Mouse (Mus musculus) heart, postnatal 14 days (tissue): Measurements from ENCODE around the gene Prpsap2. TPM values are rescaled to one million over a fixed set of nuclear protein-coding genes. Genes with fewer than 3 reads are reported as not detected.

ENCODE experiments used
- DNase-seq, 2 experiments: peaks; one replicate each; pipeline ENCODE4 v3.0.0; 2021 to 2022
- intact Hi-C: fragments of 180-260 bp; cut with DNase I; formaldehyde crosslinking; loops from one replicate; pipeline ENCODE4 v1.15.1; 2025
- total RNA-seq, 2 experiments: library from RNA; stranded (reverse); gene quantifications; 2 replicates each; pipeline ENCODE4 v1.2.3; 2021

Gene Prpsap2
- total RNA-seq, 2 experiments from 2014 or later: 6.4 to 7.0 TPM

DNA sequence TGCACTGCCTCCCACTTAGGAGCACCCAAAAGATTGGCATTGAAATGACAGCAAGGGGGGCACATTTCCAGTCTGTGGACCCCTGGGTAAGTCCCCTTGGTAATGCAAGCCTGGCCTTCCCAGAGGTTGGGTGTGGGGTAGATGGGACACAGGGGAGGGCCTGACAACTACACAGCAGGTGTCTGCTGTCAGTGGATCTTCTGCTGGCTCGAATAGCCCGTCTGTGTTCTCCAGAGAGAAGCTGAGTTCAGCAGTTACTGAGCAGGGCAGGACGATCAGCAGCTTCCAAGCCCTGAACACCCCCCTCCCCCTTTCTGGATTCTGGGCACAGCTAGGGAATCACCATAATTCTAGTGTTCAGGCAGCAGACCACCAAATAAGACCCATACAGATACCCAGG is 42.5 kb downstream of the Prpsap2 start:
- no peak for DNase-seq
- intact Hi-C loops: no loop called here

- intact Hi-C loops: no loop called here
- no peak for DNase-seq
These were observed 43.9 kb downstream of the Prpsap2 start for GRCm38 (mm10) chr11:61717990-61718389.

GRCm38 (mm10) chr11:61715130-61715529 is 46.8 kb downstream of the Prpsap2 start:
- no peak for DNase-seq
- intact Hi-C loops: loop anchor here (2.0 kb wide), 2 partner anchors 86 to 94 kb away; no protein-coding TSS in a partner anchor

GRCm38 (mm10) chr11:61714346-61715117 is 47.4 kb downstream of the Prpsap2 start:
- intact Hi-C loops: loop anchor here (1.0 to 5.0 kb wide), 6 partner anchors 48 to 297 kb away; no protein-coding TSS in a partner anchor
- peak; percentile 71 to 84 for DNase-seq

DNA sequence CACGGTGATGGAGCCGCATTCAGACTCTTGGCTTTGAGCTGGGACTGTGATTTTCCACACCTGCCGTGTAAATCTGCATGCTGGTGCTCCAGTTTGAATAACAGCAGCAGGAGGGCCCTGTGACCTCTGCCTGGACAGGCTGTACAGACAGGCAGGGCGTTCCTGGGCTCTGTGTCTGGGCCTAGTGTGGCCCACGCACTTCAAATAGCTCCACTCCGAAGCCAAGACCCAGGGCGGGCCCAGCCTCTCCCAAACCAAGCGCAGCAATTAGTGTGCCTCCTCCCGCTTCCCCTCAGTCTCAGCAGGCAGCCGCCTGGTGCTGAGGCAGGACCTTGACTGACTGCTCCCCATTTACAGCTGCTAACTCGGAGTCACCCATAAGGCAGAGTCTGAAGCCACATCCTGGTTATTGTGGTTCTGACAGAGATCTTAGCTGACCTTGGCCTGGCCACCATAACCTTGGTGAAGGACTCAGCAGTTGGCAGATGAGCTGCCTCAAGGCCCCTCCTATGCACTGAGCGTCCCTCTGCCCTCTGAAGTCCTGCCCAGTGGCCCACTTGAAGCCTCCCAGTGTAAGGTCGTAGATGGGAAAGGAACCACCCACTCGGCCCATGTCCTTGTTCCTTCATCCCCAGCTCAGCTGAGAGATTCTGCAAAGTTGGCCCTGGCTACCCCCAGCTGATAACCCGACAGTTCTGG is 48.6 kb downstream of the Prpsap2 start:
- no peak for DNase-seq
- intact Hi-C loops: loop anchor here (5.0 kb wide), 3 partner anchors 211 to 296 kb away; no protein-coding TSS in a partner anchor

GRCm38 (mm10) chr11:61708928-61709327 is 53.0 kb downstream of the Prpsap2 start:
- DNase-seq: no peak
- intact Hi-C loops: no loop called here

- no peak for DNase-seq
- intact Hi-C loops: no loop called here
These were observed 55.7 kb downstream of the Prpsap2 start for GRCm38 (mm10) chr11:61706232-61706631.

GRCm38 (mm10) chr11:61705581-61705980 is 56.3 kb downstream of the Prpsap2 start:
- intact Hi-C loops: no loop called here
- DNase-seq: no peak

GRCm38 (mm10) chr11:61702494-61702893 is 59.4 kb downstream of the Prpsap2 start:
- intact Hi-C loops: no loop called here
- no peak for DNase-seq

GRCm38 (mm10) chr11:61701696-61702095 is 60.2 kb downstream of the Prpsap2 start:
- no peak for DNase-seq
- intact Hi-C loops: no loop called here

DNA sequence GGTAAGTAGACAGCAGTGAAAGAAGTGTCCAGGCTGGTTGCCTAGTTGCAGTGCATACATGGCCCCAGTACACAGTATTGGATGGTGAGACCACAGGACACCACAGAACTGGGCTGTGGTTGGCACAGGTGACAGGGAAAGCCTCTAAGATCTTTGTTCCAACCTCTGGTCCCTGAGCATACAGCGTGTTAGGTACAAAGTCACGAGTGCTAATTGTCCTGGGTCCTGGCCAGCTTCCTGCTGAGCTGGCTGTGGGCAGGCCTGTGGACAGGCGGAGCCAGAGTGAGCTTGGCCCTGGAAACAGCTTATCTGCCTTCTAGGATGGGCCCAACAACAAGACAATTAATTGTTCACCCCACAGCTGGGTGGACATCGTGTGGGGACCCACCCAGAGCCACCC is 62.0 kb downstream of the Prpsap2 start:
- intact Hi-C loops: no loop called here

GRCm38 (mm10) chr11:61699460-61699859 is 62.4 kb downstream of the Prpsap2 start:
- no peak for DNase-seq
- intact Hi-C loops: no loop called here

More for the DNA sequence above, 62.0 kb downstream of the Prpsap2 start:
- DNase-seq: peak; percentile 43 to 53

DNA sequence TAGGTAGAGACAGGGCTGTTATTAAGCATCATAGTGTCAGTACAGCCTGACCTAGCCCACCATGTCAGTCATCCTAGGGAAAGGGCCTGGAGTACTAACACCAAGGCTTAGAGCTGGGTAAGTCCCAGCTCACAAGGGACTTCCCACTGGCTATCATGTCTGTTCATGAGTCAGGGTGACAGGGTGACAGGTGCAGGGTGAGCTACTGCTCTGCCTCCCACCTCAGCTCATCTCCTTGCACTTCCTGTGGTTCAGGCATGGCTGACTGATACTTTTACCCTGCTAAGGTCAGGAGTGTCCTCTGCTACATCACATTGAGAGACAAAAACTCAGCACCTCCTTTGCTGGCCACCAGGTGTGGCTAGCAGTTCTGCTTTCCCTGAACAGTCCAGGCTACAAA is 63.0 kb downstream of the Prpsap2 start:
- no peak for DNase-seq
- intact Hi-C loops: no loop called here

DNA sequence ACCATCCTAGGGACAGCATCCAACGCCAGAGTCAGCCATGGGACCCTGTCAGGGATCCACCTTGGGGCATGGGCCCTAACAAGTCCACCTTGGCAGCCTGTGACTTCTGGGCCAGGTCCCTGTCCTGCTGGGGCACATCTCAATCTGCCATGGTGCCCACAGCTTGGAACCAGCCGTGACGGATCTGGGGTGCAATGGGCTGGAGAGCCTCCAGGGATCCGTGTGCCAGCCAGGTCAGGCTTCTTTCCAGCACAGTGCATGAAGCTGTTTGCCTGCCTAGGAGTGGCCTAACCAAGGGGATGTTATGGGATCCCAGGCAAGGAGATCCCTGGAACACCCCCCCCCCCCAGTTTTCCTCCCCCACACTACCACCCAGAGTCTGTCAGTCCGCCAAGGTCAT is 68.9 kb downstream of the Prpsap2 start:
- intact Hi-C loops: no loop called here
- no peak for DNase-seq

GRCm38 (mm10) chr11:61687595-61687994 is 74.3 kb downstream of the Prpsap2 start:
- DNase-seq: no peak
- intact Hi-C loops: no loop called here

DNA sequence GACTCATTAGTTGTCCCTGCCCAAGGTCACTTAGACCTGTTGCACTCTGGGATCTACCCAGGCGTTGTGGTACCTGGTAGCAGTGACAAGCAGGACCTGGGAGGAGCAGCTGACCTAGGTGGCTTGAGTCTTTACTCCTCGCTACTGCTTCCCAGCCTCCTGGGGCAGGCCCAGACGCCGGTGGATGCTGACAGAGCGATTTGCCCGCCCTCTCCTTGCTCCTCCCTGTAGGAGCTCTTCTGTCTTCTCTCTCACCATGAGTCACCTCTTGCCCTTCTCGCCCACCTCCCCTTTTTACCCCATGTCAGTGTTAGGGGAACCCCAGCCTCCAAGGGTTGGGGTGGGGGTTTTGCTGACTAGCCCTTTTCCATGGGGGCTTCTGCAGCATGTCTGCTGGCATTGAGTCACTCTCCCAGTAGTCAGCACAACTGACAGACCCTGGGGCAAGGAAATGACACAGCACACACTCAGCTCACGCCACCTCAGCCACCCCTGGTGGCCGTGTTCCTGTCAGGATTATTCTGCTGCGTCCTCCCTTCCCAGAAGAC is 74.9 kb downstream of the Prpsap2 start:
- no peak for DNase-seq
- intact Hi-C loops: no loop called here

DNA sequence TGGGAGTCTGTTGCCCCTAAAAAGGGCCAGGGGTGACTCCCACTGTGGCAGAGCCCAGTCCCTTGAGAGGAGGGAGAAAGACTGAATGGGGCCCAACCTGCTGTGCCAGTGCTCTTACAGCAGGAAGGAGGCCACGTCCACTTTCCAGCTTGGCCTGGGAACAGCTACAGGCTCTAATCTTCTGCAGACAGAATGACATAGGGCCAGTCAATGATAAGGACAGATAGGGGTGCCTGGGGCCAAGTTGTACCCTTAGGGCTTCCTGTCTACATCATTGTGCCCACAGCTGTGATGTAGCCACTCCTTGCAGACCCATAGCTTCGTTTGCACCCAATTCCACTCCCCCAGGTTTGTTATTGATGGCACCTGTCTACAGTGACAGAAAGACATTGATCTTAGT is 75.7 kb downstream of the Prpsap2 start:
- intact Hi-C loops: no loop called here
- no peak for DNase-seq

GRCm38 (mm10) chr11:61685119-61685725 is 76.7 kb downstream of the Prpsap2 start:
- intact Hi-C loops: no loop called here
- DNase-seq: no peak

DNA sequence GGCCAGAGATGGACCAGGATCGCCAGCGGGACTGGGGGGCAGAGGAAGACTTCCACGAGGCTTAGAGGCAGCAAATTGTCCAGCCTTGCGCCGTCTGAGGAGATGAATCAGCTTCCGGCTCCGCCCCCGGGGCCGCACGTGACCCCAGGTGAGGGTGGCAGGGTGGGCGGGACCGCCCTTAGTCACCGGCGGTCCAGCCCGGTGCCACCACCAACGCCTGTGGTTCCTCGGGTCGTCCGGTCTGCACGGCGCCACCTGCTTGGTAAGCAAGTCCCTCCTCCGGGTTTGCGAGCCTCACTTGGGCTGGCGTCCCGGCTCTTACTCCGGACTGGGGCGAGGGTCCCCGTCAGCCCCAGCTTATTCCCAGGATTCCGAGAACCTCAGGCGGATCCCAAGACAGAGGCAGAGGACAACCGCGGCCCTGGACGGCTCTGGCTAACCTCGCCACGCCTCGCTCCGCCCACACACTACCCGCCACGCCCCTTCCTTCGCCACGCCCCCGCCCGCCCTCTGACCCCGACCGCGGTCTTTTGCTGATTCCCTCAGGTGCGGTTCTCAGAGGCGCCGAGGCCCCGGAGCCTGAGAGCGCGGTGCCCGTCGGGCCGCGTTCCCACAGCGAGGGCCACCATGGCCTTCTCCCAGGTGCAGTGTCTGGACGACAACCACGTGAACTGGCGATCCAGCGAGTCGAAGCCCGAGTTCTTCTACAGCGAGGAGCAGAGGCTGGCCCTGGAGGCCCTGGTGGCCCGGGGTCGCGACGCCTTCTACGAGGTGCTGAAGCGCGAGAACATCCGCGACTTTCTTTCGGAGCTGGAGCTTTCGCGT is 77.8 kb downstream of the Prpsap2 start, which contains the start of gene Fam83g:
Gene Fam83g, plus strand, starts transcription at position 185 of the 825 bp plus-strand sequence.
- peak; percentile 33 to 56 for DNase-seq

More for the DNA sequence above, 77.8 kb downstream of the Prpsap2 start, which contains the start of gene Fam83g:
- intact Hi-C loops: no loop called here
